Mouse (Mus musculus) ES-Bruce4 (cell line): ENCODE results near the gene Cygb.

Source experiments
- CTCF ChIP-seq: IDR thresholded peaks from one replicate; pipeline ENCODE4 v1.8.1; 2011; ENCODE audit warnings: low read depth, low read length
- EP300 ChIP-seq: IDR thresholded peaks from 2 replicates; pipeline ENCODE4 v1.6.1; 2011; ENCODE audit warnings: low read depth, low read length; ENCODE audit not compliant: insufficient read depth
- POLR2A ChIP-seq: IDR thresholded peaks from one replicate; pipeline ENCODE4 v1.8.1; 2011; ENCODE audit warnings: low read length; ENCODE audit not compliant: insufficient read depth

DNA sequence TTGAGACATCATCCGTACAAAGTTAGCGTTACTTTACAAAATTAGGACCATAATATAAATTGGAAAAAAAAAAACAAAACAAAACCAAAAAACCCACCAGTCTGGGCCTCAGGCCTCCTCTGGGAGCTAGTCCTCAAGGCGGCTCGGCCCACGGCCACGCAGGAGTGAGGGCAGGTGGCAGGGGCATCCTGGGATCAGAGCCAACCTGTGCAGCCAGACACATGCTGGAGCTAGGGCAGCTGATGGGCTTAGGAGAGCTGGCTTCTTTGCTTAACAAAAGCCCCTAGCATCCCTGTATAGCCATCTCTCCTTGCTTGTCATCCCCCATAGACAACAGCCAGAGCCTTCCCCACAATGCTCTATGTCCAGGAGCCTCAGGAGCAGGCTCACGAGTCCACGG, 55.9 kb downstream of the Cygb start:
- TF ChIP-seq CTCF (no peak), POLR2A (no peak), EP300 (no peak)
